Mouse (Mus musculus) MEL (cell line): ENCODE results near the gene Gm21970. TPM values are rescaled to one million over a fixed set of nuclear protein-coding genes. Genes with fewer than 3 reads are reported as not detected.

ENCODE experiments used
- DNase-seq: peaks from one replicate; pipeline ENCODE4 v3.0.0; 2011; ENCODE audit warnings: low read depth, low spot score
- H3K27ac ChIP-seq: 2 replicates; pipeline ENCODE4 v1.5.1; 2012; ENCODE audit warnings: low read depth, mild to moderate bottlenecking, control low read depth, low read length, moderate library complexity; ENCODE audit not compliant: control insufficient read depth
- H3K27me3 ChIP-seq, 2 experiments: fragments of 150-350 bp in 1 of 2; sonication (generic) in 1 of 2; 2 replicates each; pipeline ENCODE4 v1.6.1; 2012; ENCODE audit warnings: low read length in 2 of 2, mild to moderate bottlenecking in 2 of 2, improper control_type of control experiment in 1 of 2, moderate library complexity in 1 of 2; ENCODE audit not compliant: insufficient read depth in 2 of 2, control insufficient read depth in 1 of 2
- H3K36me3 ChIP-seq, 2 experiments: 2 replicates each; pipeline ENCODE4 v1.6.1; 2012 to 2014; ENCODE audit warnings: low read length in 2 of 2, improper control_type of control experiment in 1 of 2, inconsistent platforms in 1 of 2, mild to moderate bottlenecking in 1 of 2; ENCODE audit not compliant: insufficient read depth in 2 of 2, control insufficient read depth in 1 of 2
- H3K4me1 ChIP-seq, 2 experiments: fragments of 150-350 bp in 1 of 2; sonication (generic) in 1 of 2; 2 replicates each; pipeline ENCODE4 v1.6.1; 2012; ENCODE audit warnings: low read length in 2 of 2, improper control_type of control experiment in 1 of 2, mild to moderate bottlenecking in 1 of 2; ENCODE audit not compliant: insufficient read depth in 2 of 2, control insufficient read depth in 1 of 2
- H3K4me3 ChIP-seq, 2 experiments: fragments of 150-350 bp in 1 of 2; sonication (generic) in 1 of 2; 2 replicates each; pipeline ENCODE4 v1.5.1; 2012; ENCODE audit warnings: low read depth in 2 of 2, low read length in 2 of 2, mild to moderate bottlenecking in 2 of 2, moderate library complexity in 2 of 2, control low read depth in 1 of 2, improper control_type of control experiment in 1 of 2; ENCODE audit not compliant: control insufficient read depth in 1 of 2, insufficient read depth in 1 of 2
- H3K79me2 ChIP-seq: 2 replicates; pipeline ENCODE4 v1.6.1; 2012; ENCODE audit warnings: mild to moderate bottlenecking, low read length, moderate library complexity; ENCODE audit not compliant: control insufficient read depth, poor library complexity, insufficient read depth
- H3K9ac ChIP-seq: 2 replicates; pipeline ENCODE4 v1.6.1; 2012; ENCODE audit warnings: low read depth, mild to moderate bottlenecking, control low read depth, low read length, moderate library complexity; ENCODE audit not compliant: control insufficient read depth, poor library complexity, severe bottlenecking
- H3K9me3 ChIP-seq: fragments of 150-350 bp; sonication (generic); replicated peaks from 2 replicates; pipeline ENCODE4 v1.6.1; 2012; ENCODE audit warnings: mild to moderate bottlenecking, low read length, improper control_type of control experiment, moderate library complexity; ENCODE audit not compliant: insufficient read depth
- CHD2 ChIP-seq: IDR thresholded peaks from 2 replicates; pipeline ENCODE4 v1.6.1; 2011; ENCODE audit warnings: low read length, improper control_type of control experiment
- CTCF ChIP-seq, 3 experiments: IDR thresholded peaks in 2 of 3; conservative IDR thresholded peaks in 1 of 3; 2 replicates each; pipeline ENCODE4 v1.5.1; 2011 to 2012; ENCODE audit warnings: low read length in 3 of 3, low read depth in 2 of 3, mild to moderate bottlenecking in 2 of 3, improper control_type of control experiment in 1 of 3, inconsistent platforms in 1 of 3, mixed read lengths in 1 of 3, moderate library complexity in 1 of 3; ENCODE audit not compliant: control insufficient read depth in 1 of 3, insufficient read depth in 1 of 3, poor library complexity in 1 of 3, severe bottlenecking in 1 of 3
- GATA1 ChIP-seq: IDR thresholded peaks from 2 replicates; pipeline ENCODE4 v1.6.1; 2011; ENCODE audit warnings: low read depth, low read length, improper control_type of control experiment
- HCFC1 ChIP-seq: IDR thresholded peaks from 2 replicates; pipeline ENCODE4 v1.6.1; 2012; ENCODE audit warnings: low read depth, mild to moderate bottlenecking, inconsistent platforms, low read length, improper control_type of control experiment, moderate library complexity
- KAT2A ChIP-seq: conservative IDR thresholded peaks from 2 replicates; pipeline ENCODE4 v1.6.1; 2012; ENCODE audit warnings: low read depth, low read length, improper control_type of control experiment, inconsistent platforms
- MAFK ChIP-seq: IDR thresholded peaks from 2 replicates; pipeline ENCODE4 v1.6.1; 2011; ENCODE audit warnings: low read depth, mild to moderate bottlenecking, low read length, improper control_type of control experiment, borderline replicate concordance
- MAZ ChIP-seq: IDR thresholded peaks from 2 replicates; pipeline ENCODE4 v1.6.1; 2012; ENCODE audit warnings: low read depth, mild to moderate bottlenecking, inconsistent platforms, low read length, improper control_type of control experiment
- MXI1 ChIP-seq: IDR thresholded peaks from 2 replicates; pipeline ENCODE4 v1.6.1; 2011; ENCODE audit warnings: mild to moderate bottlenecking, low read depth, low read length, improper control_type of control experiment
- MYC ChIP-seq: IDR thresholded peaks from 2 replicates; pipeline ENCODE4 v1.6.1; 2011; ENCODE audit warnings: low read depth, mild to moderate bottlenecking, low read length, improper control_type of control experiment, moderate library complexity
- NELFE ChIP-seq: IDR thresholded peaks from 2 replicates; pipeline ENCODE4 v1.6.1; 2011; ENCODE audit warnings: low read depth, low read length, improper control_type of control experiment
- POLR2A ChIP-seq, 2 experiments: IDR thresholded peaks; 2 replicates each; pipeline ENCODE4 v1.6.1; 2011 to 2012; ENCODE audit warnings: low read length in 2 of 2, mild to moderate bottlenecking in 2 of 2, control low read depth in 1 of 2, improper control_type of control experiment in 1 of 2, low read depth in 1 of 2, moderate library complexity in 1 of 2; ENCODE audit not compliant: control insufficient read depth in 1 of 2, insufficient read depth in 1 of 2, poor library complexity in 1 of 2
- POLR2AphosphoS5 ChIP-seq: IDR thresholded peaks from 2 replicates; pipeline ENCODE4 v1.6.1; 2012; ENCODE audit warnings: low read depth, borderline replicate concordance, mild to moderate bottlenecking, inconsistent platforms, low read length, moderate library complexity, mixed read lengths
- RAD21 ChIP-seq: IDR thresholded peaks from 2 replicates; pipeline ENCODE4 v1.6.1; 2011; ENCODE audit warnings: mild to moderate bottlenecking, low read depth, low read length, improper control_type of control experiment
- SIN3A ChIP-seq: IDR thresholded peaks from 2 replicates; pipeline ENCODE4 v1.6.1; 2012; ENCODE audit warnings: low read length, improper control_type of control experiment, inconsistent platforms
- TBP ChIP-seq: IDR thresholded peaks from 2 replicates; pipeline ENCODE4 v1.8.0; 2011; ENCODE audit warnings: low read depth, low read length, improper control_type of control experiment
- TCF12 ChIP-seq: IDR thresholded peaks from 2 replicates; pipeline ENCODE4 v1.6.1; 2014; ENCODE audit warnings: low read depth, mild to moderate bottlenecking, inconsistent platforms, low read length, improper control_type of control experiment, moderate library complexity
- USF1 ChIP-seq: IDR thresholded peaks from 2 replicates; pipeline ENCODE4 v1.6.1; 2014; ENCODE audit warnings: low read depth, mild to moderate bottlenecking, inconsistent platforms, low read length, improper control_type of control experiment, moderate library complexity
- USF2 ChIP-seq, 2 experiments: IDR thresholded peaks; 2 replicates each; pipeline ENCODE4 v1.6.1; 2011 to 2012; ENCODE audit warnings: improper control_type of control experiment in 2 of 2, low read length in 2 of 2, borderline replicate concordance in 1 of 2, inconsistent platforms in 1 of 2, low read depth in 1 of 2, mild to moderate bottlenecking in 1 of 2; ENCODE audit not compliant: insufficient read depth in 1 of 2
- ZMIZ1 ChIP-seq: IDR thresholded peaks from 2 replicates; pipeline ENCODE4 v1.6.1; 2012; ENCODE audit warnings: low read depth, mild to moderate bottlenecking, inconsistent platforms, low read length, improper control_type of control experiment, moderate library complexity
- ZNF384 ChIP-seq: IDR thresholded peaks from 2 replicates; pipeline ENCODE4 v1.6.1; 2012; ENCODE audit warnings: low read depth, mild to moderate bottlenecking, inconsistent platforms, low read length, improper control_type of control experiment
- polyA plus RNA-seq, 2 experiments: library from polyadenylated mRNA; stranded (reverse) in 1 of 2; unstranded in 1 of 2; fragments of >175 nt in 1 of 2; fragments of >200 nt in 1 of 2; gene quantifications; 2 replicates each; pipeline versions ENCODE4 v1.2.1 to v1.2.4; 2012; ENCODE audit warnings: low replicate concordance in 2 of 2, low read depth in 1 of 2; ENCODE audit not compliant: insufficient read length in 2 of 2, insufficient read depth in 1 of 2, missing spikeins in 1 of 2
- total RNA-seq: library from RNA; depleted of rRNA; stranded (reverse); fragments of 300-350 nt; gene quantifications from 2 replicates; pipeline ENCODE4 v1.2.3, GENCODE M21; 2012

The Gm21970 gene
- total and polyA plus RNA-seq, 3 experiments: not detected

GRCm38 (mm10) chr16:91352749-91353148, 38.8 kb upstream of the Gm21970 start (continued):
- TF ChIP-seq NELFE: peak; percentile 33
- TF ChIP-seq MAFK: 0 out of 2 replicates have a peak, but pooled peaks have one; percentile 25
- peak; percentile 97 for TF ChIP-seq GATA1
- peak; percentile 63 for TF ChIP-seq ZMIZ1
- TF ChIP-seq SIN3A: peak; percentile 91
- no peak for TF ChIP-seq POLR2AphosphoS5
- TF ChIP-seq CTCF (IDR thresholded peaks at IDR 0.05 in 2 of 3, conservative IDR thresholded peaks at IDR 0.05 in 1 of 3; ENCODE audit: control insufficient read depth in 1 of 3, insufficient read depth in 1 of 3, low read depth in 2 of 3, low read length in 3 of 3, poor library complexity in 1 of 3, severe bottlenecking in 1 of 3): no peak
- TF ChIP-seq RAD21: no peak
- peak; percentile 61 for TF ChIP-seq KAT2A
- peak; percentile 60 for TF ChIP-seq TBP
- peak; percentile 24; the same call in 1 of the 2 replicates for TF ChIP-seq ZNF384
- no peak for TF ChIP-seq USF2 (IDR thresholded peaks at IDR 0.05; ENCODE audit: borderline replicate concordance in 1 of 2, insufficient read depth in 1 of 2, low read depth in 1 of 2, low read length in 2 of 2)
- peak; percentile 61; the same call in 1 of the 2 replicates for TF ChIP-seq HCFC1
- 0 out of 2 replicates have a peak, but pooled peaks have one; percentile 45 for TF ChIP-seq MAZ
- TF ChIP-seq MYC: peak; percentile 76; the same call in 1 of the 2 replicates
- no peak for TF ChIP-seq USF1

GRCm38 (mm10) chr16:91353177-91353576, 38.3 kb upstream of the Gm21970 start:
- Histone ChIP-seq H3K9ac (peak overlapping the region; percentile 61), H3K27me3 (no peaks in the 10 kb centered on the region)

More at GRCm38 (mm10) chr16:91353177-91353576, 38.3 kb upstream of the Gm21970 start:
- TF ChIP-seq MXI1 (peak; percentile 64), CHD2 (no peak), POLR2AphosphoS5 (no peak), ZNF384 (no peak), NELFE (no peak; the same call in 1 of the 2 replicates), TCF12 (0 out of 2 replicates have a peak, but pooled peaks have one; percentile 3), POLR2A (IDR thresholded peaks at IDR 0.05; ENCODE audit: control insufficient read depth in 1 of 2, insufficient read depth in 1 of 2, low read depth in 1 of 2, low read length in 2 of 2, poor library complexity in 1 of 2) (no peak; a peak in 1 of 4 replicates), GATA1 (peak; percentile 45; the same call in 1 of the 2 replicates), MYC (peak; percentile 79)
- Histone ChIP-seq H3K4me3 (no peak overlapping the region), H3K36me3 (peaks cover 0 to 39% of the 10 kb centered on the region in 2 experiments; a peak in 2 of 4 replicates), H3K4me1 (peaks cover 20 to 33% of the 10 kb centered on the region in 2 experiments), H3K27ac (peak overlapping the region; percentile 95), H3K9me3 (no peaks in the 10 kb centered on the region), H3K79me2 (no peaks in the 10 kb centered on the region; the same call in 1 of the 2 replicates)
- peak; percentile 82 for DNase-seq
